24 mouse cellular contexts compared by ENCODE assay signal in the genomic region with DNA sequence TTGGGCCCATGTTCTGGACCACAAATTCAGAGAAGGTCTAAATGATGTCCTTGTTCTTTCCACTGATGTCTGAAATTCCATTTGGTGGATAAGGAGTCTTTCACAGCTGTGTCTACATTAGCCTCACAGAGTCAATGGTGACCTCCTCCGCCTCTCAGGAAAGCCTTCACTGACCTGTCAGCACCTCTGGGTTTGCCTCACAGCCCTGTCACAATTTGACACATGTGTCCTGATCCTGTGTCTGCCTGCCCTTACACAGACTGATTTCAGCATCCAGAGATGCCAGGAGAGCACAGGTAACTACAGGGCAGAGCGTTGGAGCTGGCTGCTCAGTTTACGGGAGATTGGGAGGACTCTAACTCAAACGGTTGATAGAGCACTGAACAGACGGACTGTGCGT. TPM values are rescaled to one million over a fixed set of nuclear protein-coding genes. Genes with fewer than 3 reads are reported as not detected.
"Had no signal": no experiment of that assay in that cellular context is flagged by ENCODE, and none has a peak within 500 bp of the region (broad histone marks: within the 10 kb centered on the region; RNA-seq: fewer than 3 reads in every experiment).

No protein-coding gene starts in this region.

- H3K4me2 ChIP-seq: limb, embryonic 13.5 days; liver, embryonic 12.5 days; liver, embryonic 15.5 days; lung, embryonic 15.5 days; midbrain, embryonic 13.5 days; neural tube, embryonic 13.5 days; stomach, embryonic 15.5 days had no signal

- H3K9me3 ChIP-seq: limb, embryonic 10.5 days; limb, embryonic 13.5 days; liver, embryonic 12.5 days; liver, embryonic 15.5 days; lung, embryonic 15.5 days; megakaryocyte, embryonic 14.5 days; midbrain, embryonic 10.5 days; midbrain, embryonic 13.5 days; neural tube, embryonic 13.5 days; stomach, embryonic 15.5 days had no signal

- H3K27me3 ChIP-seq: limb, embryonic 13.5 days; liver, embryonic 12.5 days; liver, embryonic 15.5 days; lung, embryonic 15.5 days; megakaryocyte, embryonic 14.5 days; midbrain, embryonic 13.5 days; neural tube, embryonic 13.5 days; stomach, embryonic 15.5 days had no signal

- DNase-seq: kidney, postnatal 25 days; layer of hippocampus, adult 9-11 months; liver; lung, adult 18-20 months; lung, postnatal 10 days; lung, postnatal 36 days; retina, postnatal 1 day; right cerebral cortex, postnatal 25 days; spleen, adult 18-20 months; thymus, postnatal 25 days had no signal

- H3K4me1 ChIP-seq: limb, embryonic 13.5 days; liver, embryonic 12.5 days; liver, embryonic 15.5 days; lung, embryonic 15.5 days; megakaryocyte, embryonic 14.5 days; midbrain, embryonic 10.5 days; midbrain, embryonic 13.5 days; stomach, embryonic 15.5 days had no signal

- H3K36me3 ChIP-seq: limb, embryonic 10.5 days; limb, embryonic 13.5 days; liver, embryonic 12.5 days; liver, embryonic 15.5 days; lung, embryonic 15.5 days; midbrain, embryonic 10.5 days; midbrain, embryonic 13.5 days; neural tube, embryonic 13.5 days; stomach, embryonic 15.5 days had no signal

- H3K4me3 ChIP-seq: layer of hippocampus, adult 2 months; limb, embryonic 10.5 days; limb, embryonic 13.5 days; liver, embryonic 12.5 days; liver, embryonic 15.5 days; lung, embryonic 15.5 days; megakaryocyte, embryonic 14.5 days; midbrain, embryonic 10.5 days; midbrain, embryonic 13.5 days; myocyte; neural tube, embryonic 13.5 days; stomach, embryonic 15.5 days had no signal

- ATAC-seq: liver, embryonic 12.5 days; midbrain, embryonic 13.5 days had no signal

- H3K9ac ChIP-seq: limb, embryonic 13.5 days; liver, embryonic 12.5 days; liver, embryonic 15.5 days; lung, embryonic 15.5 days; midbrain, embryonic 13.5 days; neural tube, embryonic 13.5 days; stomach, embryonic 15.5 days had no signal

- H3K27ac ChIP-seq: layer of hippocampus, adult 2 months; limb, embryonic 10.5 days; limb, embryonic 13.5 days; liver, embryonic 12.5 days; liver, embryonic 15.5 days; lung, embryonic 15.5 days; midbrain, embryonic 10.5 days; midbrain, embryonic 13.5 days; neural tube, embryonic 13.5 days; stomach, embryonic 15.5 days had no signal

RNA-seq across cellular contexts. Expression of a gene that starts 45.2 kb away (rescaled TPM):
- total RNA-seq: monocyte, adult 5-6 weeks; neutrophil, adult 5-6 weeks had no signal
- polyA plus RNA-seq: myocyte had no signal
